Mouse (Mus musculus) heart, postnatal 25 days (tissue): ENCODE results near the gene Tbcd. TPM values are rescaled to one million over a fixed set of nuclear protein-coding genes. Genes with fewer than 3 reads are reported as not detected.

Experiments used
- DNase-seq: peaks from one replicate; pipeline ENCODE4 v3.0.0; 2022; ENCODE audit warnings: low spot score
- intact Hi-C: fragments of 180-260 bp; cut with DNase I; formaldehyde crosslinking; loops from one replicate; pipeline ENCODE4 v1.15.1; 2025
- total RNA-seq, 2 experiments: library from RNA; stranded (reverse); gene quantifications; 2 replicates each; pipeline ENCODE4 v1.2.3; 2021

Tbcd gene
- total RNA-seq = 10 to 100 TPM in 1 of 2 experiments, 1 to 10 TPM in 1; 10.0 to 11.5 TPM

DNA sequence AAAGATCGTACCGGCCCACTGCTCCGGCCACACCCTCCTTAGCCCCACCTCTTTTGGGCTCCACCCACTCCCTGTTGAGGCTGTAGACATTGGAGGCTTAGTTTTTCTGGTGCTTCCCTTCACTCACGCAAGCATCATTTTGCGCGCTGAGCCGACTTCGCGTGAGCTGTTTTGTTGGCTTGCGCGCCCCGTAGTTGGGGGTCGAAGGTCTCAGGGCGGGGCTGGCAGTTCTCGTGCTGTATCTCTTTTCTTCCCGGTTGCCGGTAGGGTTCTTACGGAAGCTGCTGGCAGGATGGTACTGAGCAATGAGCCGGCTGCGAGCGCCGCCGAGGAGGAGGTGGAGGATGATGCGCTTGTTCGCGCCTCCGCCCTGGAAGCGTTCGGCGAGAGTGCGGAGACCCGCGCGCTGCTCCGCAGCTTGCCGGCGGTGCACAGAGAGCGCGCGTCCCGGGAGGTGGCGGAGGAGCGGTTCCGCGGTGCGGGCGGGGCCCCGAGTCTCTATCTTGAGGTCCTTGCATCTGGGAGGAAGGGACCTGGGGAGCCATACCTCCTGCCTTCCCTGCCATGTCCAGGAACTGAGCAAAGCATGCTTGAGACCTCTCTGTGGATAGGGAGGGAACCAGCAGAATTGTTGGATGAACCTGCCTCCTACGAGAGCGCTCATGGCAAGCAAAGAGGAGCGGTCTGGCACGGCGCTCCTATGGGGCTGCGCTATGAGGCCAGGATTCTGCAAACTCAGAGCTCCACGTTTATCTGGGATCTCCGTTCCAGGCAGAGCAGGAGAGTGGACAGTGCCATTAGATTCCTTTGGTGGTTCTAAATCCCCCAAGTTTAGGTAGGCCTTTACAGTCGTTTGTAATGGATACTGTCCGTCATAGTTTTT lies at the start of gene Tbcd:
Gene Tbcd (plus strand): TSS at position 197 of the 883 bp plus-strand sequence.
- intact Hi-C loops = no loop called here
- DNase-seq = peak; percentile 84

DNA sequence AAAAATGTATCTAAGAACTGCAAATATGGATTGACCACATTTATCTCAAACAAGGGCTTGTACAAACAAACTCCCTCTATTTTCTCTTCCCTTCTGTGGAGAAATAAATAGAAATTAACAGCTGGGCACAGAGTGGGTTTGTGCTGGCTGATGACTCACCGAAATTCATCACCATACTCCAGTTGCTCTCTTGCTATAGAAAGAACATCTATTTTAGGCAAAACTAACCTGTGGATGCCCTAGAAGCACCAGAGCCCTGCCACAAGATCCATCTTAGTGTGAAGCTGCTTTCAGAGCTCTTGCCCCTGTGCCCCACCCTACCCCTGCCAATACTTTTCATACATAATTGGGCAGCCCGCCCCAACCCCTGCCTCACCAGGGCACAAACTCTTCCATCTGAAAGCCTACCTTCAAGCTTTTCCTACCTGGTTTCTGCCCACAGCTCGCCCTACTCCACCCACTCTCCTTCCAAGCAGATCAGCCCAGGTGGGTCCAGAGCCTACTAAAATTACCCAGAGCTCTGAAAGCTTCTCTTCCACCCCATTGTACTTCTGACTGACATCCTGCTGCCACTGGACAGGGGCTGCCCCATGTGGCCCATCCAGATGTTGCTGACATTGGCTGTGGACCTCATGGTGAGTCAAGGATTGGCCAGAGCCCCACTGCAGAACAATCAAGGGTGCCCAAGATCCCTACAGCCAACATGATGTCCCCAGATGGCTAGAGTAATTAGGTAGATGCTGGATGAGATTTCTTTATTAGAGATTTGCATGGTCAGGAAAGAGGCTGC lies 44.2 kb upstream of the Tbcd start:
- no peak for DNase-seq
- intact Hi-C loops = no loop called here

DNA sequence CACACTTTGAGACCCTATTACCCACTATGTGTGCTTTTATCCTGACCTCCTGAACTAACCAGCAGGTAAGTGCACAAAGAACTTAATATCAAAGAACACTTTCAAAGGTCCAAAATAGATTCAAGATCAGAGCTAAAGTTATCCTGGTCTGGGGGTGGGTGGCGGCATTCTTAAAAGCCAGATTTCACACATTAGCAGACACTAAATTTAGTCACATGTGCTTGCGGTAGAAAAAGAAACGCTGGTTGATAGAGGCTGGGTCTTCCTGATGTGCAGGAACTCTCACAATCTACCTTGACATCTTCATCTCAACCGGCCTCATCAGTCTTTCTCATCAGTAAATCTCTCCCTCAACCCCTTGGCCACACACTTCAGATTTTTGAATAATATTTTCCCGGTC lies 37.0 kb upstream of the Tbcd start:
- intact Hi-C loops = no loop called here
- no peak for DNase-seq

DNA sequence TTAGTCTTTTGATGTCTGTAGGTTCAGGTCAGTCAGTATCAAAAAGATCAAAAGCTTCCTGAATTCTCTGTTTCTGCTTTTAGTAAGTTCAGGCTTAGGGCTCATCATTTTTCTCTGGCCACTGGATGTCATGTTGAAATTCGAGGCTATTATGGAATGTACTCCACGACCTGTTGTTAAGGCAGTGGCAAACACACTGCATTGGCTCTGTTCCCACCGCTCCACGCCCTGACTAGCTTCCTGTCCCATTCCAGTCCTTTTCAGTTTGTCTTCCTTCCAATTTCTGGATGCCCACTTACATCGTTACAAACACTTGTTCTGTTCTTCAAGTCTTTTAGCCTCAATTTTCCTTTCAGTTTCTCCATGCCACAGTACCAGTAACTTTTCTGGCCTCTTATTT lies 36.4 kb upstream of the Tbcd start:
- DNase-seq = no peak
- intact Hi-C loops = no loop called here

DNA sequence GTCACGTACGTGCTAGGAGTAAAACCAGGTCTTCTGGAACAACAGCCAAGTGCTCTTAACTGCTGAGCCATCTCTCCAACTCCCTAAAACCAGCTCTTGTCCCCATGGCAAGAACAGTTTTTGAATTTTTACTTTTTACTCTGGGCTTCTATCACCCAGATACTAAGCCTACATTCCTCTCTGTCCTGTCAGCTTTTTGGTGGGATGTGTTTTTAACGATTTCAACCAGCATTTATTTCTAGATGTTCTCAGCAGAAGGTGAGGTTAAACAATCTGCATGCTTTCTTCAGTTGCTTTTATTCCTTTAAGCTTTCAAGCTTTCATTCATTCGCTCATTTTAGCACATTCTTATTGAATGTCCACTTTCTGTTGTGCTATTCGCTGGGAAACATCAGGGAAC lies 33.8 kb upstream of the Tbcd start:
- intact Hi-C loops = no loop called here
- no peak for DNase-seq

- no peak for DNase-seq
- intact Hi-C loops = no loop called here
These were observed 32.8 kb upstream of the Tbcd start for GRCm38 (mm10) chr11:121418932-121419331.

DNA sequence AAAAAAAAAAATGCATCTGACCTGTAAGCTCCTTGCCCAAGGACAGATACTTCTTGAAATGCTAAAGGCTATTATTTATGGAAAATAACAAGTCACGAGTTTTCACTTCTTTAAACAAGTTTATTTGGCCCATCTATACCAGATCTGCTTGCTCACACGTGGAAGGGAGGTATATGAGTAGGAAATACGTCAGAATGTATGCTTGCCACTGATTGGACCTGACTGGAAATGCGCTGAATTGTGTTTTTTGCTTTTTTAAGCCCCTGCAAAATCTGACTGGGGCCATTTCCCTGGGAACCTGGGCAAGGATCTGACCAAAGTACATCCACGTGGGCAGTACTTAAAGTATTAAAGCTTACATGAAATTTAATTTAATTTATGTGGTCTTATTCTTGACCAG lies 31.4 kb upstream of the Tbcd start:
- intact Hi-C loops = loop anchor here (5.0 kb wide), 1 partner anchor 63 kb away; no protein-coding TSS in a partner anchor
- DNase-seq = no peak

DNA sequence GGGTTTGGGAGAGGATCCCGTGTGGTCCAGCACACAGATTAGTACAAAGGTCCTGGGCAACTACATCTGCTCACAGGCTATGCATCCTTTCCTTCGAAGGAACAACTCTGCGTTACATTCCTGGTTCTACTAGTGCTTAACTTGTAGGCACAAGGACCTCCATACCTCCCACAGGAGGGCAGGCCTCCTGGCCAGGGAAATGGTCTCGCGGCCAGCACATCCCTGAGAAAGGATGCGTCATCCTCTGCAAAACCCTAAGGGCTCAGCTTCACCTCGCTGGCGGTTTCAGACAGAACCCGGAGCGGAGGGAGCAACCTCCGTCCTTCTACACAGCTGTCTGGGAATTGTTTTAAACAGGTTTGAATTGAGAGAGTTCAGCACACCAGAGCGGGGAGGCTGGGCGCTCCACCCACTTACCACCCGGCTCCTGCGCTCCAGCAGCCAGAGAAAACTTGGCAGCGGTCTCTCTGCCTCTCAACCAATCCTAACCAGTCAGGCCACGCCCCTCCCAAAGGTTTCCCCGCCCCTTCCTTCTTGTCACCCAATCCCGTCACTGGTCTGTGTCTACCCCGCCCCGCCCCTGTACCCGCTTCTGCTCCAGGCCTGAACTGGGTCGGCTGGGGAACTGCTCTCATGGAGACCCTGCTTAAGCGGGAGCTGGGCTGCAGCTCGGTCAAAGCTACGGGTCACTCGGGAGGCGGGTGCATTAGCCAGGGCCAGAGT lies 30.8 kb upstream of the Tbcd start, which contains the start of gene Fn3krp:
Gene Fn3krp (plus strand): TSS at position 572 of the 723 bp plus-strand sequence.
- peak; percentile 98 for DNase-seq
- intact Hi-C loops = loop anchor here (5.0 kb wide), 1 partner anchor 64 kb away; no protein-coding TSS in a partner anchor

DNA sequence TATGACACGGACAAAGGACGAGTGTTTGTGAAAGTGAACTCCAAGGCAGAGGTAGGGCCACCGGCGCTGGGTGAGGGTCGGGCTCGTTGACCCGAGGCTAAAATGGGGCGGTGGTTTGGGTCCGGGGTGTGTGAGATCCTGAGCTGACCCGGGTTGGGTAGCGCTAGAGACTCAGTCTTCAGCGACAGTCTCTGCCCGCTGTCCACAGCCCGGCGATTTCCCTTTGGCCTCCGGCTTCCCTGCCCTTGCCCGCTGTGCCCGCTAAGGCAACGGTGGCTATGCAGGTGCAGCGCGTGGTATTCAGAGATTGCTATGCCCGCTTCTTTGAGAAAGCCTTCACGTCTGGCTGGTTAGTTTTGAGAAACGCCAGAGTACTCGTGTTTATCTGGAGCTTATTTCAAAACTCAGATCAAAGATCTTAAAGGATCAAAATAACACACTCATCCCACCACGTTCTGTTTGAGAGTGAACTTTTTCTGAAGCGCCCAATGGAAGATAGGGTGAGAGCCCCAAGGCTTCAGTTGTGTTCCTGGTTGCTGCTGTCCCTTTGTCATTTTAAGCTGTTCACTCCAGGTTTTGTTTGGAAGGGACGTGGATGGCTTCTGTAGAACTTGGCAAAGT lies 30.1 kb upstream of the Tbcd start:
- no peak for DNase-seq
- intact Hi-C loops = loop anchor here (5.0 kb wide), 1 partner anchor 64 kb away; no protein-coding TSS in a partner anchor

DNA sequence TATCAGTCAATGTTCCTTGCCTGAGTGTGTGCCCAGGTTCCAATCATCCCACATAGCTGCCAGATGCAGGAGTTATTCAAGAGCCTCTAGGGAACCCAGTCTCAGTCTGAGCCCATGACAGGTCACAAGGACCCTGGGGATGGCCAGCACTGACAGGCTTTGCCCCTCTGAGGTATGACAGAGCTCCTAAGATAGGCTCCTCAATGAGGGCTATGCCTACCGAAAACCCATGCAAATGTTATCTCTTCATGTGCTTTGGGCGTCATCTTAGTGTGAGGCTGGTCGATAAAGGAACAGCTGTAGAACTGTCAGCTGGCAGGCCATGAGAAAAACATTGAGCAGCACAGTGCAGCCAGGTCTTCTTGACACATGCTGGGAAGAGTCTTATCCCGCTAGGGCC lies 18.4 kb upstream of the Tbcd start:
- intact Hi-C loops = no loop called here
- DNase-seq = no peak

- intact Hi-C loops = no loop called here
These were observed 17.3 kb upstream of the Tbcd start, which contains the start of gene Fn3k for GRCm38 (mm10) chr11:121434156-121435155. TSS of gene Fn3k (plus strand) at chr11:121434913.

DNA sequence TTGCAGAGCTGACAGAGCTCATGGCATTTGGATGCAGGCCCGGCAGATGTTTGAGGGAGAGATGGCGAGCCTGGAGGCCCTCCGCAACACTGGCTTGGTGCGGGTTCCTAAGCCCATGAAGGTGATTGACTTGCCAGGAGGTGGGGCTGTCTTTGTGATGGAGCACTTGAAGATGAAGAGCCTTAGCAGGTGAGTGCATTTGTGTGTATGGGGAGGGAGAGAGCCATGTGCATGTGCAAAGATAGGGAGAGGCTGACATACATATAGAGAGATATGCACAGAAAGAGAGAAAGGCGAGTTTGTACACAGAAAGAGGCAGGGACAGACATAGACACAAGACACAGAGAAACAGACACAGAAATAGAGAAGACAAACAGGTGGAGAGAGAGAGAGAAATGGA lies 14.5 kb upstream of the Tbcd start:
- intact Hi-C loops = no loop called here
- DNase-seq = no peak

More at GRCm38 (mm10) chr11:121434156-121435155, 17.3 kb upstream of the Tbcd start, which contains the start of gene Fn3k:
- DNase-seq = peak; percentile 73

- intact Hi-C loops = no loop called here
- no peak for DNase-seq
These were observed 12.0 kb upstream of the Tbcd start for GRCm38 (mm10) chr11:121439686-121440292.

DNA sequence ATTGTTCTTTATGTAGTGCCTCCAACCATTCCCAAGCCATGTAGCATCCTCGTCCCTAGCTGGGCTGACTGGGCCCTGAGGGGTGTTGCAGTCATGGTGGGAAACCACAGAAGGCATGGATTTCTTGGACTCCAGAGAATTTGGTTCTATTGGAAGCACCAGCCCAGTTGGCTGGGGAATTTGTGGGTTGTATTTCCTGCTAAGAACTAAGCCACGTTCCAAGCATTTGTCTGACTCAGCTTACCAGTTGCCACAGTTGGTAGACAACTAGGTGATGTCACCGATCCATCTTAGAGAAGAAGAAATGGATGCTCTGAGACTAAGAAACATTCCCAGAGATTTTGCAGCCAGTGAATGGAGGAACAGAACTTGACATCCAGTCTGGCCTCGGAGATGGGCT lies 10.1 kb upstream of the Tbcd start:
- intact Hi-C loops = no loop called here
- DNase-seq = no peak

DNA sequence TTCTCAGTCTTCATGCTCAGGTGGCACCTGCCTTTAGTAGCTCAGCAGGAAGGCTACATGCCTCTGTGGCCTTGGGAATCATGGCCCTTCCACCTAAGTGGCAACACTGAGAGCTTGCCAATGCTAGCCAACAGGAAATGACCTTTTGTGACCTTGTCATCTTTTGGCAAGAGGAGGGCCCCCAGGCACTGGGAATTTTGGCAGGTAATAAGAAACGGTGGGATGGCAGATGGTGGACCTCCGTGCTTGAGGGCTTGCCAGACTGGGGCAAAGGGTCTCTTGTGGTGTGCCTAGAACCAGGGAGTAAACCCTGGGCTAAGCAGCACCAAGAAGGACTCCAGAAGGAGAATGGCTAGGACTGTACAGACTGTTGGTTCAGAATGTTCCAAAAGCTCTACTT lies 9.7 kb upstream of the Tbcd start:
- no peak for DNase-seq
- intact Hi-C loops = no loop called here

- no peak for DNase-seq
- intact Hi-C loops = no loop called here
These were observed 478 bp upstream of the Tbcd start for GRCm38 (mm10) chr11:121451216-121451726.

GRCm38 (mm10) chr11:121457874-121458273 lies 6.1 kb downstream of the Tbcd start:
- no peak for DNase-seq
- intact Hi-C loops = no loop called here

DNA sequence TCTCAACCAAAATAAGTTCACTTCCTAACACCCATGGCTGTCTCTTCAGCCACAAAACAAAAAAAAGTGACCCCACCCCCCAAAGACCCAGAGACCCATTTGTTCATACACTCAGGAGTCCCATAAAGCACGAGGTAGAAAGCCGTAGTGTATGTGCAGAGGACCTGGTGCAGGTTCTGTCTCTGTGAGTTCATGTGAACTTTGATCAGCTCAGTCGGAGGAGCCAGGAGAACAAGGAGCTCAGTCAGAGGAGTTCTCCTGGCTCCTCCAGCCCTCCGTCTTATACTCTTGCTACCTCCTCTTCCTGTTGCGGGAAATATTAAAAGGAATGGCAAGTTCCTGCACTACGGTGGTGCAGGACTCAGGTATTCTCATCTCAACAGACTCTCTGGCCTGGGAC lies 15.7 kb downstream of the Tbcd start:
- no peak for DNase-seq
- intact Hi-C loops = no loop called here
